Mouse (Mus musculus): ENCODE measurements around the gene Hdac4.

The Hdac4 gene

GRCm38 (mm10) chr1:91921702-91922101 is 273.8 kb downstream of the Hdac4 start:
- no peak for DNase-seq (ENCODE audit: low read depth, low spot score)

GRCm38 (mm10) chr1:91921279-91921678 is 274.2 kb downstream of the Hdac4 start:
- no peak for DNase-seq (ENCODE audit: low read depth, low spot score)

GRCm38 (mm10) chr1:91920038-91920589 is 275.4 kb downstream of the Hdac4 start:
- no peak for DNase-seq (ENCODE audit: low read depth, low spot score)

GRCm38 (mm10) chr1:91918257-91918800 is 277.2 kb downstream of the Hdac4 start:
- DNase-seq (ENCODE audit: low read depth, low spot score): no peak

- no peak for DNase-seq (ENCODE audit: low read depth, low spot score)
Measured at GRCm38 (mm10) chr1:91917596-91917995, 277.9 kb downstream of the Hdac4 start.

GRCm38 (mm10) chr1:91915961-91916360 is 279.5 kb downstream of the Hdac4 start:
- no peak for DNase-seq (ENCODE audit: low read depth, low spot score)

GRCm38 (mm10) chr1:91914648-91915047 is 280.9 kb downstream of the Hdac4 start:
- DNase-seq (ENCODE audit: low read depth, low spot score): no peak

GRCm38 (mm10) chr1:91913850-91914249 is 281.6 kb downstream of the Hdac4 start:
- DNase-seq (ENCODE audit: low read depth, low spot score): peak; percentile 4

GRCm38 (mm10) chr1:91912227-91913119 is 283.0 kb downstream of the Hdac4 start:
- no peak for DNase-seq (ENCODE audit: low read depth, low spot score)

GRCm38 (mm10) chr1:91905268-91905667 is 290.2 kb downstream of the Hdac4 start:
- DNase-seq (ENCODE audit: low read depth, low spot score): no peak

- DNase-seq (ENCODE audit: low read depth, low spot score): no peak
Measured at GRCm38 (mm10) chr1:91903241-91903981, 292.1 kb downstream of the Hdac4 start.

- DNase-seq (ENCODE audit: low read depth, low spot score): no peak
Measured at GRCm38 (mm10) chr1:91897078-91897477, 298.4 kb downstream of the Hdac4 start.

GRCm38 (mm10) chr1:91894286-91894685 is 301.2 kb downstream of the Hdac4 start:
- no peak for DNase-seq (ENCODE audit: low read depth, low spot score)

GRCm38 (mm10) chr1:91893598-91893997 is 301.9 kb downstream of the Hdac4 start:
- DNase-seq (ENCODE audit: low read depth, low spot score): no peak

- no peak for DNase-seq (ENCODE audit: low read depth, low spot score)
Measured at GRCm38 (mm10) chr1:91883115-91883514, 312.4 kb downstream of the Hdac4 start.

GRCm38 (mm10) chr1:91880899-91881298 is 314.6 kb downstream of the Hdac4 start:
- no peak for DNase-seq (ENCODE audit: low read depth, low spot score)

- no peak for DNase-seq (ENCODE audit: low read depth, low spot score)
Measured at GRCm38 (mm10) chr1:91880156-91880555, 315.3 kb downstream of the Hdac4 start.
